Mouse (Mus musculus) C2C12 (cell line): ENCODE measurements around the gene Zkscan2.

Experiments
- CEBPB ChIP-seq: IDR thresholded peaks from one replicate; pipeline ENCODE4 v1.6.1; 2011; ENCODE audit warnings: low read depth, mild to moderate bottlenecking, control low read depth, moderate library complexity
- CTCF ChIP-seq: IDR thresholded peaks from one replicate; pipeline ENCODE4 v1.5.1; 2011; ENCODE audit not compliant: control insufficient read depth, insufficient read depth, insufficient read length
- MAX ChIP-seq: IDR thresholded peaks from one replicate; pipeline ENCODE4 v1.6.1; 2011; ENCODE audit warnings: mild to moderate bottlenecking, control low read depth
- MYOD1 ChIP-seq: IDR thresholded peaks from one replicate; pipeline ENCODE4 v1.6.1; 2011; ENCODE audit warnings: low read depth; ENCODE audit not compliant: control insufficient read depth, insufficient read length

DNA sequence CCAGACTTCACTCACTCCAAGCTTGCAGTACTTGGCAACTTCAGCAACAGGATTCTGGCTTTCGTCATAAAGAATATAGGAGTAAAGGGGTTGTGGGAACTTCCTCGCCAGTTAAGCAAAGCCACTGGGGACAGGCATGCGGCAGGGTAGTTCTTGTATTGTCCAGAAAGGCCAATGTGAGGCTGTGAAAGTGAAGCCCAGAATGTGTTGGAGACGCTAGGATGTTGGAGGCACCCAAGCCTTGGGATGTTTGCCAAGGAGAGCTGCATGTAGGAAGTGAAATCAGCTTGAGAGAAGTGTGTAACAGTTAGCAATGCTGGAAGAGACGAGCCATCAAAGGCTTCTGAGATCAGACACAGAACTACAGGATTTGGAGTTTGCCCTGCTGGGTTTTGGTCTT, 12.5 kb downstream of the Zkscan2 start:
- TF ChIP-seq CTCF = no peak
- no peak for TF ChIP-seq CEBPB
- no peak for TF ChIP-seq MAX
- TF ChIP-seq MYOD1 = no peak
